Mouse (Mus musculus): Measurements from ENCODE around the gene Carf. TPM values are rescaled to one million over a fixed set of nuclear protein-coding genes. Genes with fewer than 3 reads are reported as not detected.
A peak's percentile ranks its signal among the peaks of the same experiment; 100 is the strongest.
"Not testable (repeated sequence)": the region's sequence is repeated elsewhere in the genome, so short reads cannot be mapped to it uniquely, and the experiment has no call there.

The Carf gene
- polyA plus RNA-seq (2015; fragmentation: Nextera tagmentation; extraction: Ambion mirVana) = 5.1 and 6.0 TPM in 2 replicates

DNA sequence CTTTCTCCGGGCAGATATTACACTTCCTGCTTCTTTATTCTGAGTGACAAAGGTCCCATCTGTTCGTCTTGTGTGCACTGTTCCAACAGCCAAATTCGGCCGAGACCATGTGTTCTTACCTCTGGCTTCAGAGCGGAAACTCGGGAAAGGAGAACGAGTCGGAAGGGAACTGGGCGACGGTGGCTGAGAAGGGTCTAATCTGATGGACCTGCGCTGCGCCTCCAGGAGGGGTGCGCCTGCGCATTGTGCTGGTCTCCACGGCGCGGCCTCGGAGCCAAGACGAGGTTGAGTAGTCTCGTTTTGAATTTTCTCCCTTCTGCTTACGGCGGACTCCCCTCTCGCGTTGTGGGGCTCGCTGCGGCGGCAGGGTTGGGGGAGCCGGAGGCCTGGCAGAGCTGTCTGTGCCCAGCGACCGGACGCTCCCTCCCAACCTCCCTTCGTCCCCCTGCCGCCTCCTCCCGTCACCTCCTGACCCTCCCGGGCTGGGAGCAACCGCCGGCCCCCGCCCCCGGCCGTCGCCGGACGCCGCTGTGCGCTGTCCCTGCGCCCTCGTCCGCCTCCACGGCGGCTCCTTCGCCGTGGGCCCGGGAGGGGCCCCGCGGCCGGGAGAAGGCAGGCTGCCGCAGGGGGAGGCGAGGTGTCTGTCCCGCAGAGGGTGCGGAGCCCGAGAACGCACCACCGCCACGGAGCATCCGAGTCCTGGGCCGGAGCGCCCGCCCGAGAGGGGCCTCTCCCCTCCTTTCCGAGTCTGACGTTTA lies at the start of gene Carf, which contains the start of gene Wdr12:
TSS of gene Carf (plus strand) at position 224 of the 758 bp plus-strand sequence.
TSS of gene Wdr12 (minus strand) at position 622 of the 758 bp plus-strand sequence.
- under 1% methylated on average over 70 of the region's 71 CpGs for WGBS
- Histone ChIP-seq H3K36me3 (no peaks in the 10 kb centered on the region), H3K4me1 (no peaks in the 10 kb centered on the region; the same call in 1 of the 2 replicates), H3K9ac (peak within 1 kb of the TSS; percentile 97), H3K27ac (peak within 1 kb of the TSS; percentile 99), H3K27me3 (replicated peaks) (no peaks in the 10 kb centered on the region), H3K4me2 (peak within 1 kb of the TSS; percentile 63), H3K9me3 (no peaks in the 10 kb centered on the region), H3K4me3 (replicated peaks) (peak within 1 kb of the TSS; percentile 99)
- peak; percentile 97 for ATAC-seq (ENCODE audit: insufficient read depth, low FRiP score, low read depth)

DNA sequence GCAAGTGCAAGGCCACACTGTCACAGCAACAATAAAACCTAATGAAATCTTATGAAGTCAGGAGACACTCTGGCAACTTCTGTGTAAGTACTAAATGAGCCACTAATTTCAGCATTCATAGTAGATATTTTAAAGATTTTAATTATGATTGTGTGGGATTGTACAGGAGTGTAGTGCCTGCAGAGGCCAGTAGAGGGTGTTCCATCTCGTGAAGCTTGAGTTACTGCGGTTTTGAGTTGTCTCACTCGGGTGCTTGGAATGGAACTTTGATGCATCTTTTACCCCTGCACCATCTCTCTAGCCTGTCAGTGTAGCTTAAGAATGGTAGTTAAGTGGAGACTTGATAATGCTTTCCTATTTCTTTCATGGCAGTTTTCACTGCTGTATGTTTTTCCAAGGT lies 43.4 kb upstream of the Carf start:
- no peaks in the 10 kb centered on the region for H3K27me3 ChIP-seq (replicated peaks)

GRCm38 (mm10) chr1:60056310-60056709 lies 41.7 kb upstream of the Carf start:
- Histone ChIP-seq H3K27me3 (replicated peaks) (no peaks in the 10 kb centered on the region), H3K4me2 (no peak overlapping the region), H3K4me3 (replicated peaks) (no peak overlapping the region), H3K27ac (no peak overlapping the region), H3K9me3 (no peaks in the 10 kb centered on the region), H3K4me1 (no peaks in the 10 kb centered on the region), H3K9ac (no peak overlapping the region), H3K36me3 (no peaks in the 10 kb centered on the region)
- ATAC-seq (ENCODE audit: insufficient read depth, low FRiP score, low read depth) = no peak
- WGBS = 79% methylated on average over 3 of the region's 3 CpGs

More for the DNA sequence above, 43.4 kb upstream of the Carf start:
- no peaks in the 10 kb centered on the region for H3K9me3 ChIP-seq
- no peaks in the 10 kb centered on the region for H3K4me1 ChIP-seq
- ATAC-seq (ENCODE audit: insufficient read depth, low FRiP score, low read depth) = no peak
- WGBS = 30% methylated on average over 3 of the region's 3 CpGs
- no peak overlapping the region for H3K27ac ChIP-seq
- H3K4me3 ChIP-seq (replicated peaks) = no peak overlapping the region
- H3K36me3 ChIP-seq = no peaks in the 10 kb centered on the region
- H3K9ac ChIP-seq = no peak overlapping the region
- H3K4me2 ChIP-seq = no peak overlapping the region

GRCm38 (mm10) chr1:60070725-60071124 lies 27.3 kb upstream of the Carf start:
- H3K36me3 ChIP-seq; H3K4me2 ChIP-seq; H3K9me3 ChIP-seq; H3K4me1 ChIP-seq; ATAC-seq (ENCODE audit: insufficient read depth, low FRiP score, low read depth); H3K4me3 ChIP-seq (replicated peaks); H3K27ac ChIP-seq; H3K9ac ChIP-seq; H3K27me3 ChIP-seq (replicated peaks): not testable (repeated sequence)

DNA sequence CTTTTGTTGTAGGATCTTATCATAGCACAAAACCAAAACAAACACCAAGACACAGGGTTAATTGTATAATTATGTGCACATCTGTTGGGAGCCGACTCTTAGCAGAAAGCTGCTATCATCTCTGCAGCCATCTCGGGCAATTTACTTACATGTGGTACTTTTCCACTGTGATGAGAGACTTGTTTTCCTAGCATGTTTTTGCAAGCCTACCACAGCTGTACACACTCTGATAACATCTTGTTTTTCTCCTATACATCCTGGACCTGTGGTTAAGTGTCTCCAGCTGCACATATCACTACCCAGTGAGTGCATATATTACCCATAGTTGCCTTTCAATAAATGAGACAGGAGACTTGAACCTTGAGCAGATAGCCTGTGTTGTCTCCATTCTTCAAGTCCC lies 23.1 kb upstream of the Carf start:
- Histone ChIP-seq H3K9ac (no peak overlapping the region), H3K4me1 (no peaks in the 10 kb centered on the region), H3K36me3 (peaks cover 14% of the 10 kb centered on the region; the same call in 1 of the 2 replicates), H3K9me3 (no peaks in the 10 kb centered on the region), H3K27me3 (replicated peaks) (no peaks in the 10 kb centered on the region), H3K27ac (no peak overlapping the region), H3K4me2 (no peak overlapping the region), H3K4me3 (replicated peaks) (no peak overlapping the region)
- WGBS = 67% methylated on average over 2 of the region's 2 CpGs
- no peak for ATAC-seq (ENCODE audit: insufficient read depth, low FRiP score, low read depth)

- WGBS = 71% methylated on average over 3 of the region's 3 CpGs
These were observed 22.5 kb upstream of the Carf start for GRCm38 (mm10) chr1:60075590-60075989.

DNA sequence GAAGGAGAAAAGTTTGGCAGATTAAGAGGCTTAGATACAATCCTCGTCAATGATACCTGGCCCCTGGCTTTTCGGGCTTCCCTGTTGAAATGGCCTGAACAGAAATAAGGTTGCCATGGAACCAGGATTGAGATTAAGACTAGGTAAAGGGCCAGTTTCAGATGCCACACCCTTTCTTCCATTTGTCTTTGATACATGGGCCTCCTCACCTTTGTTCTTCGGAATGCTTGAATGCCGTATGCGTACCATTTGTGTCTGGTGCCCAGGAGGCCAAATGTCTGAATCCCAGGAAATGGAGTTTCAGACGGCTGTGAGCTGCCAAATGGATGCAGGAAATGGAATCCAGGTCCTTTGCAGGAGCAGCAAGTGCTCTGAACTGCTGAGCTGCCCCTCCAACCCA lies 21.6 kb upstream of the Carf start:
- Histone ChIP-seq H3K4me2 (no peak overlapping the region), H3K36me3 (0 out of 2 replicates have a peak, but pooled peaks cover 16% of the 10 kb centered on the region), H3K27me3 (replicated peaks) (no peaks in the 10 kb centered on the region), H3K27ac (no peak overlapping the region), H3K9me3 (no peaks in the 10 kb centered on the region), H3K4me1 (no peaks in the 10 kb centered on the region), H3K9ac (no peak overlapping the region), H3K4me3 (replicated peaks) (no peak overlapping the region)
- ATAC-seq (ENCODE audit: insufficient read depth, low FRiP score, low read depth) = no peak
- 81% methylated on average over 6 of the region's 6 CpGs for WGBS

More at GRCm38 (mm10) chr1:60075590-60075989, 22.5 kb upstream of the Carf start:
- no peak overlapping the region for H3K27ac ChIP-seq
- no peak for ATAC-seq (ENCODE audit: insufficient read depth, low FRiP score, low read depth)
- H3K4me1 ChIP-seq = no peaks in the 10 kb centered on the region
- H3K36me3 ChIP-seq = peaks cover 14% of the 10 kb centered on the region; the same call in 1 of the 2 replicates
- no peaks in the 10 kb centered on the region for H3K9me3 ChIP-seq
- no peak overlapping the region for H3K4me2 ChIP-seq
- H3K27me3 ChIP-seq (replicated peaks) = no peaks in the 10 kb centered on the region
- H3K9ac ChIP-seq = no peak overlapping the region
- H3K4me3 ChIP-seq (replicated peaks) = no peak overlapping the region

DNA sequence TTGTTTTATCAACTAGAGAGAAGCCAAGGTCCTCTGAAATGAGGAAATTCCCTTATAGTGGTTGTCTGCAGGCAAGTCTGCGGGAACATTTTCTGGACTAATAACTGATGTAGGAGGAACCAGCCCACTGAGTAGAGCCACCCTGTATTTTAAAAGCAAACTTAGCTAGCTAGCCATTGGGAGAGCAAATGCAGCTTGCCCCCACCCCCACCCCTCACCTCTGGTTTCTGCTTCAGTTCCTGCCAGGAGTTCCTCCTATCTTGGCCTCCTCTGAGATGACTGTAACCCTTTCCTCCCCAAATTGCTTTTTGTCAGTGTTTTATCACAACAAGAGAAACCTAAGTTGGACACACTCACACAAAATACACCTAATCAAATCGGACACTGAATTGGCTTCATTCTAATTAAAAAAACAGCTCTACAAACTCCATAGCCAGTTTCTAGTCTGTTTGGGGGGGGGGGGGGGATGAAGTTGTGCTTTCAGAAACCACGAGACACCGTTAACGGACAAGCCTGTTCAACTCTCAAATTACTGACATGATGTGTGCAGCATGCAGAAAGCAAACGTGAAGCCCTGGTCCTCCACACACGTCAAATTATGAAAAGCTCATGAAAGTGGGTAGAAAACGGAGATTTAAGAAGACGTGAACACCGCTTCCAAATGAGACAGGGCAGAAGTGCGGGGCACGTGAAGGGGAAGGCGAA lies 1.3 kb upstream of the Carf start:
- Histone ChIP-seq H3K4me1 (no peaks in the 10 kb centered on the region; the same call in 1 of the 2 replicates), H3K4me2 (peak overlapping the region; percentile 63), H3K4me3 (replicated peaks) (peak overlapping the region; percentile 99), H3K27me3 (replicated peaks) (no peaks in the 10 kb centered on the region), H3K36me3 (0 out of 2 replicates have a peak, but pooled peaks cover 6% of the 10 kb centered on the region), H3K9me3 (no peaks in the 10 kb centered on the region), H3K27ac (no peak overlapping the region), H3K9ac (peak overlapping the region; percentile 42; the same call in 1 of the 2 replicates)
- WGBS = 11% methylated on average over 13 of the region's 13 CpGs
- no peak for ATAC-seq (ENCODE audit: insufficient read depth, low FRiP score, low read depth)

- H3K4me1 ChIP-seq = no peaks in the 10 kb centered on the region; the same call in 1 of the 2 replicates
- H3K36me3 ChIP-seq = 0 out of 2 replicates have a peak, but pooled peaks cover 3% of the 10 kb centered on the region
- WGBS = under 1% methylated on average over 25 of the region's 25 CpGs
- peak overlapping the region; percentile 99 for H3K4me3 ChIP-seq (replicated peaks)
- peak; percentile 87 for ATAC-seq (ENCODE audit: insufficient read depth, low FRiP score, low read depth)
- peak overlapping the region; percentile 42 for H3K9ac ChIP-seq
- no peaks in the 10 kb centered on the region for H3K27me3 ChIP-seq (replicated peaks)
- no peaks in the 10 kb centered on the region for H3K9me3 ChIP-seq
- H3K27ac ChIP-seq = peak overlapping the region; percentile 99
- H3K4me2 ChIP-seq = peak overlapping the region; percentile 63
These were observed 597 bp upstream of the Carf start for GRCm38 (mm10) chr1:60097277-60098023.

- H3K4me1 ChIP-seq = no peaks in the 10 kb centered on the region; the same call in 1 of the 2 replicates
- no peaks in the 10 kb centered on the region for H3K27me3 ChIP-seq (replicated peaks)
- ATAC-seq (ENCODE audit: insufficient read depth, low FRiP score, low read depth) = no peak
- peak overlapping the region; percentile 99 for H3K4me3 ChIP-seq (replicated peaks)
- peak overlapping the region; percentile 53 for H3K4me2 ChIP-seq
- peak overlapping the region; percentile 99; the same call in 1 of the 2 replicates for H3K27ac ChIP-seq
- no peaks in the 10 kb centered on the region for H3K9me3 ChIP-seq
- H3K36me3 ChIP-seq = no peaks in the 10 kb centered on the region
- peak overlapping the region; percentile 97; the same call in 1 of the 2 replicates for H3K9ac ChIP-seq
- 10% methylated on average over 9 of the region's 9 CpGs for WGBS
These were observed 792 bp downstream of the Carf start for GRCm38 (mm10) chr1:60098839-60099238.

GRCm38 (mm10) chr1:60104582-60104981 lies 6.5 kb downstream of the Carf start:
- Histone ChIP-seq H3K4me2 (no peak overlapping the region), H3K36me3 (no peaks in the 10 kb centered on the region), H3K9ac (no peak overlapping the region), H3K27me3 (replicated peaks) (no peaks in the 10 kb centered on the region), H3K4me1 (no peaks in the 10 kb centered on the region), H3K9me3 (no peaks in the 10 kb centered on the region), H3K4me3 (replicated peaks) (no peak overlapping the region), H3K27ac (no peak overlapping the region)
- no peak for ATAC-seq (ENCODE audit: insufficient read depth, low FRiP score, low read depth)
- 92% methylated on average over 1 of the region's 1 CpGs for WGBS
